Mouse (Mus musculus) embryonic facial prominence, embryonic 11.5 days (tissue): ENCODE results near the gene Unc5c. TPM values are rescaled to one million over a fixed set of nuclear protein-coding genes. Genes with fewer than 3 reads are reported as not detected.

Experiments
- ATAC-seq: fragments of 200-750 bp; cut with Nextera tagmentation; replicated peaks from 2 replicates; pipeline ENCODE4 v1.8.0; 2017; ENCODE audit warnings: low read depth; ENCODE audit not compliant: insufficient number of reproducible peaks, low FRiP score, low TSS enrichment
- DNase-seq: peaks from one replicate; pipeline ENCODE4 v3.0.0-alpha.2; 2015; ENCODE audit warnings: low spot score
- H3K27ac ChIP-seq: fragments of 300-500 bp; sonication (generic); replicated peaks from 2 replicates; pipeline ENCODE4 v1.5.1; 2014; ENCODE audit warnings: mild to moderate bottlenecking, low read depth, low read length, control low read depth
- H3K27me3 ChIP-seq: fragments of 300-500 bp; sonication (generic); 2 replicates; pipeline ENCODE4 v1.6.1; 2014; ENCODE audit warnings: mild to moderate bottlenecking, low read length, moderate library complexity, mixed read lengths; ENCODE audit not compliant: control insufficient read depth, insufficient read depth
- H3K36me3 ChIP-seq: fragments of 300-500 bp; sonication (generic); replicated peaks from 2 replicates; pipeline ENCODE4 v1.6.1; 2014; ENCODE audit warnings: low read depth, mild to moderate bottlenecking, low read length, moderate library complexity, mixed read lengths; ENCODE audit not compliant: control insufficient read depth, insufficient read depth
- H3K4me1 ChIP-seq: fragments of 300-500 bp; sonication (generic); 2 replicates; pipeline ENCODE4 v1.6.1; 2014; ENCODE audit warnings: low read length, mixed read lengths; ENCODE audit not compliant: control insufficient read depth, insufficient read depth
- H3K4me2 ChIP-seq: fragments of 300-500 bp; sonication (generic); 2 replicates; pipeline ENCODE4 v1.6.1; 2014; ENCODE audit warnings: low read depth, mild to moderate bottlenecking, control low read depth, low read length, moderate library complexity
- H3K4me3 ChIP-seq: fragments of 300-500 bp; sonication (generic); 2 replicates; pipeline ENCODE4 v1.5.1; 2014; ENCODE audit warnings: low read depth, low read length, control low read depth
- H3K9ac ChIP-seq: fragments of 300-500 bp; sonication (generic); replicated peaks from 2 replicates; pipeline ENCODE4 v1.6.1; 2014; ENCODE audit warnings: mild to moderate bottlenecking, control low read depth, low read length
- H3K9me3 ChIP-seq: fragments of 300-500 bp; sonication (generic); replicated peaks from 2 replicates; pipeline ENCODE4 v1.6.1; 2016; ENCODE audit warnings: mild to moderate bottlenecking, low read length, inconsistent platforms, mixed read lengths; ENCODE audit not compliant: control insufficient read depth
- WGBS: fragments of 180-500 bp; shearing (Covaris S2); extraction: QIAGEN DNeasy Blood & Tissue Kit; methylation state at CpG from one replicate; pipeline ENCODE4 v1.1.7; 2014; 5-methylcytosine and 5-hydroxymethylcytosine counted together
- polyA plus RNA-seq: library from polyadenylated mRNA; unstranded; fragments of >200 nt; fragmentation: Nextera tagmentation; extraction: Ambion mirVana; gene quantifications from 2 replicates; pipeline ENCODE4 v1.2.1, GENCODE M21; 2014

Gene Unc5c
- polyA plus RNA-seq, 1 experiment from 2014 or later: 10.0 TPM

- Histone ChIP-seq H3K27ac (no peak overlapping the region), H3K4me1 (no peaks in the 10 kb centered on the region), H3K4me3 (no peak overlapping the region), H3K36me3 (no peaks in the 10 kb centered on the region), H3K4me2 (no peak overlapping the region), H3K27me3 (no peaks in the 10 kb centered on the region), H3K9ac (no peak overlapping the region), H3K9me3 (no peaks in the 10 kb centered on the region)
- WGBS: 67% methylated on average over 8 of the region's 8 CpGs
- ATAC-seq: no peak
- DNase-seq: peak; percentile 22
Measured at GRCm38 (mm10) chr3:141791026-141791780, 326.2 kb downstream of the Unc5c start.

DNA sequence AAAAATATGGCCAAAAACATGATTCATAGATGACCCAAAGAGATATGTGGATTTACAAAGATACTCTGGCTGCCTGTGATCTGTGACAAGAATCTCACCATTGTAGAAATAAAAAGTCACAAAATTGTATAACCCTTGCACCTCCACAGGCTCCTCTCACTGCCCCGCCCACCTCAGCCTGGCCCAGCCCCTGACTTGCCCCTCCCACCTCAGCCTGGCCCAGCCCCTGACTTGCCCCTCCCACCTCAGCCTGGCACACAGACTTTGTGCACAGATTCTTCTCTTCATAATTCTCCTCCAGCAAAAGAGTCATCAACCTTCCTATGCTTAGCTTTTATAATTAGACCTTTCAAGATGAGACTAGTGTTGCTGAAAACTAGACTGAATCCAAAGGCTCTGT lies 327.1 kb downstream of the Unc5c start:
- Histone ChIP-seq H3K27me3 (no peaks in the 10 kb centered on the region), H3K4me3 (no peak overlapping the region), H3K9ac (no peak overlapping the region), H3K4me2 (no peak overlapping the region), H3K27ac (no peak overlapping the region), H3K36me3 (no peaks in the 10 kb centered on the region), H3K9me3 (no peaks in the 10 kb centered on the region), H3K4me1 (no peaks in the 10 kb centered on the region)
- 88% methylated on average over 1 of the region's 1 CpGs for WGBS
- DNase-seq (no peak), ATAC-seq (no peak)

GRCm38 (mm10) chr3:141793755-141794154 lies 328.7 kb downstream of the Unc5c start:
- WGBS: 89% methylated on average over 2 of the region's 2 CpGs

DNA sequence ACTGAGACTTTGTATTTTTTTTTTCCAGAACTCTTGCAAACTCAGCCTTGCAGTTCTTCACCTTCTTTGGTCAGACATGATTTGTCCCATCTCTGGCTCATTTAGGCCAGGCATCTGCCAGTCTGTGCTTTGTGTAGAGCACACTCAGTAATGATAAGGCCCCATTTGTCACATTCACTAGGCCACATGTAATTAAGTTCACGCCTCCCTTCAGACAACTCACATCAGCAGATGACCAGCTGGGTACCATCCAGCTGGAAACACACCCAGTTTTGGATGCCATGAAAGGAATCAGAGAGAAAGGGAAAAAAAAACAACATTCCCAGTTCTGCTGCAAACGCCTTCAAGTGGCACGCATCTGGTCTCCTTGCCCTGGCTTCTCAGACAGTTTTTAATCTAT lies 329.4 kb downstream of the Unc5c start:
- no peak for ATAC-seq

More at GRCm38 (mm10) chr3:141793755-141794154, 328.7 kb downstream of the Unc5c start:
- DNase-seq: no peak
- Histone ChIP-seq H3K4me3 (no peak overlapping the region), H3K27ac (no peak overlapping the region), H3K9ac (no peak overlapping the region), H3K36me3 (no peaks in the 10 kb centered on the region), H3K9me3 (no peaks in the 10 kb centered on the region), H3K4me2 (no peak overlapping the region), H3K4me1 (no peaks in the 10 kb centered on the region), H3K27me3 (no peaks in the 10 kb centered on the region)
- ATAC-seq: no peak

GRCm38 (mm10) chr3:141797372-141797771 lies 332.4 kb downstream of the Unc5c start:
- Histone ChIP-seq H3K4me3 (no peak overlapping the region), H3K9me3 (no peaks in the 10 kb centered on the region), H3K27me3 (no peaks in the 10 kb centered on the region), H3K4me1 (no peaks in the 10 kb centered on the region), H3K9ac (no peak overlapping the region), H3K36me3 (no peaks in the 10 kb centered on the region), H3K27ac (no peak overlapping the region), H3K4me2 (no peak overlapping the region)
- DNase-seq (no peak), ATAC-seq (no peak)

More for the DNA sequence above, 329.4 kb downstream of the Unc5c start:
- no peaks in the 10 kb centered on the region for H3K36me3 ChIP-seq
- H3K27ac ChIP-seq: no peak overlapping the region
- DNase-seq: no peak
- no peaks in the 10 kb centered on the region for H3K27me3 ChIP-seq
- H3K9me3 ChIP-seq: no peaks in the 10 kb centered on the region
- no peak overlapping the region for H3K4me3 ChIP-seq
- no peak overlapping the region for H3K9ac ChIP-seq
- 75% methylated on average over 3 of the region's 3 CpGs for WGBS
- H3K4me1 ChIP-seq: no peaks in the 10 kb centered on the region
- H3K4me2 ChIP-seq: no peak overlapping the region

- Histone ChIP-seq H3K9ac (no peak overlapping the region), H3K4me3 (no peak overlapping the region), H3K36me3 (no peaks in the 10 kb centered on the region), H3K4me2 (no peak overlapping the region), H3K27me3 (no peaks in the 10 kb centered on the region), H3K27ac (no peak overlapping the region), H3K4me1 (no peaks in the 10 kb centered on the region), H3K9me3 (no peaks in the 10 kb centered on the region)
- 57% methylated on average over 1 of the region's 1 CpGs for WGBS
- no peak for ATAC-seq
- DNase-seq: no peak
Measured at GRCm38 (mm10) chr3:141797789-141798188, 332.8 kb downstream of the Unc5c start.

DNA sequence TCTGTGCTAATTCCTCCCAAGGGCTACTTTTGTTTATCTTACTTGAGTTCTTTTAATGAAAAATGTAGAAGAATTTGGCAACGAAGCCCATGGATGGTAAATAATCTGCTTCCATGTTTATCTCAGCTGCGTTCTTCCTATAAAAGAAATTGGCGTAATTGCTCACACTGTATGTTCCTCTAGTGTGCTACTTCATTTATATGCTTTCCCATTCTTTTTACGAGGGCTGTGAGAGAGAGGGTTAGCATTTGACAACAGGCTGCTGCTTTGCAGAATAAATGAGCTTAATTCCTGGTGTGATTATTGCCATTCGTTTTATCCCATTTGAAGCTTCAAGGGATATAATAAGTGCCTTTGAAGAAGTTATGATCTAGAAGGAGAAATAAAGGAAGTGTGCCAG lies 339.1 kb downstream of the Unc5c start:
- no peaks in the 10 kb centered on the region for H3K4me1 ChIP-seq
- no peak overlapping the region for H3K27ac ChIP-seq
- ATAC-seq: no peak
- H3K27me3 ChIP-seq: no peaks in the 10 kb centered on the region
- no peaks in the 10 kb centered on the region for H3K36me3 ChIP-seq
- H3K4me3 ChIP-seq: no peak overlapping the region
- no peak overlapping the region for H3K4me2 ChIP-seq
- 89% methylated on average over 5 of the region's 5 CpGs for WGBS
- no peaks in the 10 kb centered on the region for H3K9me3 ChIP-seq
- H3K9ac ChIP-seq: no peak overlapping the region
- no peak for DNase-seq

DNA sequence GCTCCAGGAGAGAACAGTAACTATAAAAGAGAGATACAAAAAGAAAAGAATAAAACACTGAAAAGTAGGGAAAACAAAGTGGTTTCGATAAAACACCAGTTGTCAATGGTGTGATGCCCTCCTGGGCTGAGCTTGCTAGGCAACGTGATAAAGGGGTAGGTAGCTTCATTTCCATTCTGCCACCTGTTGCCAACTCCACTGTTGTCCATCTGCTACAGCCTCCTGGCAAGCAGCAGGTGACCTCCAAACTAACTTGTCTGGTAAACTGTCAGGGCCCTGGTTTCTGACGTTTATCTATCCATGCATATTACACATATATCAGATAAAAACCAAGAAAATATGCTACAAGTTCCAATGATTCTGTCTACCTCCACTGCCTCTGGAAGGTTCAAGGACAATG lies 344.6 kb downstream of the Unc5c start:
- 81% methylated on average over 3 of the region's 3 CpGs for WGBS

More for the DNA sequence above, 344.6 kb downstream of the Unc5c start:
- no peak for ATAC-seq
- H3K27me3 ChIP-seq: no peaks in the 10 kb centered on the region
- no peaks in the 10 kb centered on the region for H3K36me3 ChIP-seq
- H3K4me3 ChIP-seq: no peak overlapping the region
- no peak for DNase-seq
- H3K4me1 ChIP-seq: no peaks in the 10 kb centered on the region
- H3K27ac ChIP-seq: no peak overlapping the region
- H3K4me2 ChIP-seq: no peak overlapping the region
- no peak overlapping the region for H3K9ac ChIP-seq
- H3K9me3 ChIP-seq: no peaks in the 10 kb centered on the region
